Mouse (Mus musculus) limb, embryonic 13.5 days (tissue): ENCODE data around the gene Dnaaf3. TPM values are rescaled to one million over a fixed set of nuclear protein-coding genes. Genes with fewer than 3 reads are reported as not detected.

Experiments used
- ATAC-seq: fragments of 200-750 bp; cut with Nextera tagmentation; 2 replicates; pipeline ENCODE4 v1.8.0; 2017; ENCODE audit warnings: low read depth, moderate number of reproducible peaks, moderate TSS enrichment; ENCODE audit not compliant: low FRiP score
- H3K27ac ChIP-seq: fragments of 300-500 bp; sonication (generic); 2 replicates; pipeline ENCODE4 v1.5.1; 2015; ENCODE audit warnings: inconsistent platforms, mild to moderate bottlenecking, moderate library complexity
- H3K27me3 ChIP-seq: fragments of 300-500 bp; sonication (generic); 2 replicates; pipeline ENCODE4 v1.6.1; 2015; ENCODE audit warnings: mild to moderate bottlenecking, inconsistent platforms
- H3K36me3 ChIP-seq: fragments of 300-500 bp; sonication (generic); 2 replicates; pipeline ENCODE4 v1.6.1; 2015; ENCODE audit warnings: inconsistent platforms, mild to moderate bottlenecking, moderate library complexity
- H3K4me1 ChIP-seq: fragments of 300-500 bp; sonication (generic); 2 replicates; pipeline ENCODE4 v1.6.1; 2015; ENCODE audit warnings: inconsistent platforms
- H3K4me2 ChIP-seq: fragments of 300-500 bp; sonication (generic); replicated peaks from 2 replicates; pipeline ENCODE4 v1.6.1; 2015; ENCODE audit warnings: inconsistent platforms, mild to moderate bottlenecking, moderate library complexity
- H3K4me3 ChIP-seq: fragments of 300-500 bp; sonication (generic); 2 replicates; pipeline ENCODE4 v1.5.1; 2015; ENCODE audit warnings: moderate library complexity, mild to moderate bottlenecking, inconsistent platforms
- H3K9ac ChIP-seq: fragments of 300-500 bp; sonication (generic); 2 replicates; pipeline ENCODE4 v1.6.1; 2015; ENCODE audit warnings: mild to moderate bottlenecking, inconsistent platforms
- H3K9me3 ChIP-seq: fragments of 300-500 bp; sonication (generic); 2 replicates; pipeline ENCODE4 v1.6.1; 2016; ENCODE audit warnings: inconsistent platforms
- whole genome bisulfite sequencing: fragments of 180-500 bp; shearing (Covaris S2); methylation state at CpG from one replicate; pipeline ENCODE4 v1.1.7; 2015; 5-methylcytosine and 5-hydroxymethylcytosine counted together
- microRNA-seq: library from miRNA; unstranded; fragments of <30 nt; microRNA quantifications from one replicate; pipeline ENCODE4, GENCODE M21; 2016
- polyA plus RNA-seq: library from polyadenylated mRNA; unstranded; fragments of >200 nt; fragmentation: Nextera tagmentation; extraction: Ambion mirVana; gene quantifications from 2 replicates; pipeline ENCODE4 v1.2.1, GENCODE M21; 2015

Gene Dnaaf3
- polyA plus RNA-seq, 1 experiment from 2014 or later, result 3.0 TPM

DNA sequence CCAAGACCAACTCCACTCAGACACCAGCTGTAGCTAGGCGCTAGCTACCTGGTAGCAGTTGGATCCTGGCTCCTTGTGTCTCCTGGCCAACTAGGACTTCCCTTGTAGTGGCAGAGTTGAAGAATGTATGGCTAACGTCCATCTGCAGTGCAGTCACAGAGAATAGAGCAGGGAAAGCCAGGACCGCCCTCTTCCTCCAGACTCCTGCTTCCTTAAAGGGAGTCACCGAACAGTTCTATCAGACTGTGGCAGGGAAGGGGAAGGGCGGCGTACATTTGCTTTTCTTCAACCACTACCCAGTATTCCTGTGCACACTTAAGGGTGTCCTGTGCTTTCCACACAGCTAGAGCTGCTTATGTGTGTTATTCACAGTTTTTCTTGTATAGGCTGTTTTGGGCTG lies 40.9 kb downstream of the Dnaaf3 start:
- H3K27ac ChIP-seq, result no peak overlapping the region
- no peak overlapping the region for H3K4me2 ChIP-seq
- H3K4me1 ChIP-seq, result peaks cover 13% of the 10 kb centered on the region
- WGBS, result 88% methylated on average over 6 of the region's 6 CpGs
- ATAC-seq, result no peak
- peaks cover 85% of the 10 kb centered on the region for H3K36me3 ChIP-seq
- no peak overlapping the region for H3K4me3 ChIP-seq
- H3K27me3 ChIP-seq, result no peaks in the 10 kb centered on the region
- H3K9ac ChIP-seq, result no peak overlapping the region
- no peaks in the 10 kb centered on the region for H3K9me3 ChIP-seq

DNA sequence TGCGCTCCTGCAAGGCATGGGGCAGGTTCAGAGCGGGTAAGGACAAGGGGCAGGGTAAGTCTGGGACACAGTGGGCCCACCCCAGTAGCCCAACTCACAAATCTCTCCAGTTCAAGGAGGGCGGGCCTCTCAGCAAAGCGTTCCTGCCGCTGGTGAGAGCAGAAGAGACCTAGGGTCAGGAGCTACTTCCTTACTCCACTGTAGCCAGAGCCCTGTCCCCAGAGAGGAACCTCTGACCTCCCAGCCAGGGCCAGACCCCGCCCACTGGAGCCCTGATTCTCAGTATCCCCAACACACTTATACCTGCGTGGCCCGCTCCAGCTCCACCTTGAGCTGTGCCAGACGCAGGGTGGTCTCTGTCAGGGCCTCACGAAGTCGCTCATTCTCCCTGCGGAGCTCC lies 50.0 kb downstream of the Dnaaf3 start:
- Histone ChIP-seq H3K4me2 (no peak overlapping the region), H3K9me3 (no peaks in the 10 kb centered on the region), H3K27ac (no peak overlapping the region), H3K27me3 (no peaks in the 10 kb centered on the region), H3K4me1 (peaks cover 17% of the 10 kb centered on the region), H3K9ac (no peak overlapping the region), H3K4me3 (no peak overlapping the region), H3K36me3 (peaks cover 68% of the 10 kb centered on the region)
- ATAC-seq, result no peak
- WGBS, result 85% methylated on average over 12 of the region's 12 CpGs

GRCm38 (mm10) chr7:4479674-4480073 lies 52.6 kb downstream of the Dnaaf3 start:
- Histone ChIP-seq H3K9ac (no peak overlapping the region), H3K9me3 (no peaks in the 10 kb centered on the region), H3K27ac (no peak overlapping the region), H3K36me3 (peaks cover 43% of the 10 kb centered on the region), H3K4me1 (peaks cover 19% of the 10 kb centered on the region), H3K4me2 (peak overlapping the region; percentile 86), H3K4me3 (0 out of 2 replicates have a peak overlapping the region, but pooled peaks have one; percentile 54), H3K27me3 (peaks cover 19% of the 10 kb centered on the region)
- WGBS, result 21% methylated on average over 6 of the region's 6 CpGs
- no peak for ATAC-seq

- peak overlapping the region; percentile 86 for H3K27ac ChIP-seq
- peaks cover 22% of the 10 kb centered on the region for H3K4me1 ChIP-seq
- peak overlapping the region; percentile 71 for H3K9ac ChIP-seq
- peaks cover 28% of the 10 kb centered on the region for H3K27me3 ChIP-seq
- H3K9me3 ChIP-seq, result no peaks in the 10 kb centered on the region
- H3K36me3 ChIP-seq, result peaks cover 35% of the 10 kb centered on the region
- H3K4me3 ChIP-seq, result peak overlapping the region; percentile 54
- WGBS, result 2% methylated on average over 16 of the region's 16 CpGs
- ATAC-seq, result peak; percentile 10; the same call in 1 of the 2 replicates
- peak overlapping the region; percentile 86 for H3K4me2 ChIP-seq
Observed at GRCm38 (mm10) chr7:4478796-4479291, 53.4 kb downstream of the Dnaaf3 start.

GRCm38 (mm10) chr7:4478021-4478795 lies 54.0 kb downstream of the Dnaaf3 start:
- Histone ChIP-seq H3K9ac (peak overlapping the region; percentile 71), H3K4me2 (peak overlapping the region; percentile 86), H3K36me3 (peaks cover 28% of the 10 kb centered on the region), H3K9me3 (no peaks in the 10 kb centered on the region), H3K4me3 (peak overlapping the region; percentile 54), H3K27ac (peak overlapping the region; percentile 96), H3K4me1 (peaks cover 22% of the 10 kb centered on the region), H3K27me3 (peaks cover 34% of the 10 kb centered on the region)
- ATAC-seq, result peak; percentile 97
- WGBS, result under 1% methylated on average over 39 of the region's 39 CpGs

GRCm38 (mm10) chr7:4473940-4474339 lies 58.3 kb downstream of the Dnaaf3 start:
- WGBS, result 6% methylated on average over 18 of the region's 19 CpGs
- Histone ChIP-seq H3K36me3 (no peaks in the 10 kb centered on the region), H3K4me1 (peaks cover 25% of the 10 kb centered on the region), H3K9ac (no peak overlapping the region), H3K9me3 (no peaks in the 10 kb centered on the region), H3K27ac (no peak overlapping the region), H3K4me3 (no peak overlapping the region; the same call in 1 of the 2 replicates), H3K27me3 (peaks cover 76% of the 10 kb centered on the region), H3K4me2 (no peak overlapping the region)
- ATAC-seq, result no peak

Small RNA genes within 50 kb of the gene (microRNA-seq; reads per million reads assigned to microRNA genes)
- gene Gm23577, result not detected

Other genes starting within 250 kb of the Dnaaf3 start
- not detected in 2 replicates for gene Ncr1, start 194.7 kb downstream of the Dnaaf3 start, polyA plus RNA-seq
- 0.09 and 0.33 TPM in 2 replicates for gene Gp6, start 134.7 kb downstream of the Dnaaf3 start, polyA plus RNA-seq
- 29.2 and 32.1 TPM in 2 replicates for gene Rdh13, start 86.8 kb downstream of the Dnaaf3 start, polyA plus RNA-seq
- gene Eps8l1, start 71.8 kb downstream of the Dnaaf3 start, polyA plus RNA-seq, result 5.9 and 6.3 TPM in 2 replicates
- 43.8 and 50.2 TPM in 2 replicates for gene Ppp1r12c, start 30.8 kb downstream of the Dnaaf3 start, polyA plus RNA-seq
- gene Tnnt1, start 16.1 kb downstream of the Dnaaf3 start, polyA plus RNA-seq, result 298 and 309 TPM in 2 replicates
- gene Tnni3, start 8.2 kb downstream of the Dnaaf3 start, polyA plus RNA-seq, result 4.9 and 5.5 TPM in 2 replicates
- 5.5 and 6.0 TPM in 2 replicates for gene Syt5, start 15.1 kb upstream of the Dnaaf3 start, polyA plus RNA-seq
- not detected in 2 replicates for gene Ptprh, start 71.6 kb upstream of the Dnaaf3 start, polyA plus RNA-seq
- gene Tmem86b, start 99.0 kb upstream of the Dnaaf3 start, polyA plus RNA-seq, result 1.2 and 1.3 TPM in 2 replicates
- 9.0 and 9.9 TPM in 2 replicates for gene Ppp6r1, start 126.6 kb upstream of the Dnaaf3 start, polyA plus RNA-seq
- gene Hspbp1, start 152.6 kb upstream of the Dnaaf3 start, polyA plus RNA-seq, result 93.6 and 95.4 TPM in 2 replicates
- gene Brsk1, start 158.2 kb upstream of the Dnaaf3 start, polyA plus RNA-seq, result 2.2 and 2.3 TPM in 2 replicates
- 0.13 TPM in 2 replicates for gene Tmem150b, start 192.8 kb upstream of the Dnaaf3 start, polyA plus RNA-seq
- 61.6 and 65.3 TPM in 2 replicates for gene Kmt5c, start 207.7 kb upstream of the Dnaaf3 start, polyA plus RNA-seq
- gene Cox6b2, start 220.6 kb upstream of the Dnaaf3 start, polyA plus RNA-seq, result 67.5 and 68.6 TPM in 2 replicates
- gene Fam71e2, start 238.8 kb upstream of the Dnaaf3 start, polyA plus RNA-seq, result not detected in 2 replicates